Comparison of ENCODE assay signal across 2 mouse cellular contexts in genomic region chr16:33059471-33059870, GRCm38 (mm10).
TF ChIP-seq lines count a peak whose summit lies in the region.

No protein-coding gene starts in this region.

TF ChIP-seq in CH12.LX, 34 proteins besides CTCF, POLR2A, EP300 and RAD21:
- no peak for TF ChIP-seq TCF12 (IDR thresholded peaks at IDR 0.05; ENCODE audit: low read depth, low read length)
- TF ChIP-seq PAX5 (IDR thresholded peaks at IDR 0.05; ENCODE audit: low read length): no peak
- TF ChIP-seq IRF4 (IDR thresholded peaks at IDR 0.05; ENCODE audit: low read depth, low read length): no peak
- no peak for TF ChIP-seq SIN3A (IDR thresholded peaks at IDR 0.05; ENCODE audit: low read length)
- TF ChIP-seq SMC3 (IDR thresholded peaks at IDR 0.05; ENCODE audit: low read depth, low read length): no peak
- TF ChIP-seq CHD1 (IDR thresholded peaks at IDR 0.05; ENCODE audit: low read depth, low read length): no peak
- TF ChIP-seq MAX (IDR thresholded peaks at IDR 0.05; ENCODE audit: low read length): no peak
- TF ChIP-seq POLR2AphosphoS2 (IDR thresholded peaks at IDR 0.05; ENCODE audit: low read depth, low read length): no peak
- TF ChIP-seq NELFE (IDR thresholded peaks at IDR 0.05; ENCODE audit: low read depth, low read length): no peak
- no peak for TF ChIP-seq HCFC1 (IDR thresholded peaks at IDR 0.05; ENCODE audit: low read depth, low read length)
- no peak for TF ChIP-seq MYC (IDR thresholded peaks at IDR 0.05; ENCODE audit: low read depth, low read length)
- TF ChIP-seq NRF1 (IDR thresholded peaks at IDR 0.05; ENCODE audit: low read depth, low read length): no peak
- no peak for TF ChIP-seq ELF1 (IDR thresholded peaks at IDR 0.05; ENCODE audit: low read depth, low read length)
- TF ChIP-seq JUND (conservative IDR thresholded peaks at IDR 0.05; ENCODE audit: low read depth, low read length): no peak
- no peak for TF ChIP-seq CHD2 (IDR thresholded peaks at IDR 0.05; ENCODE audit: low read length)
- TF ChIP-seq UBTF (IDR thresholded peaks at IDR 0.05; ENCODE audit: low read depth, low read length): no peak
- no peak for TF ChIP-seq MAFK (IDR thresholded peaks at IDR 0.05; ENCODE audit: insufficient replicate concordance, low read length)

TF ChIP-seq in ES-E14, 5 proteins besides CTCF, POLR2A, EP300 and RAD21:
- TF ChIP-seq HCFC1 (IDR thresholded peaks at IDR 0.05; ENCODE audit: borderline replicate concordance, insufficient read depth, low read length): no peak
- no peak for TF ChIP-seq CHD2 (IDR thresholded peaks at IDR 0.05; ENCODE audit: low read depth, low read length)
- TF ChIP-seq MAFK (IDR thresholded peaks at IDR 0.05; ENCODE audit: insufficient read depth, low read depth, low read length): no peak
- TF ChIP-seq ZC3H11A (IDR thresholded peaks at IDR 0.05; ENCODE audit: borderline replicate concordance, low read depth, low read length): no peak
- no peak for TF ChIP-seq ZNF384 (IDR thresholded peaks at IDR 0.05; ENCODE audit: low read depth, low read length)
